Mouse (Mus musculus): ENCODE measurements around the gene Pax7.

- TF ChIP-seq E2F4 (IDR thresholded peaks at IDR 0.05; ENCODE audit: insufficient read depth) (no peak), POLR2AphosphoS2 (IDR thresholded peaks at IDR 0.05; ENCODE audit: insufficient read length, low read depth) (no peak), POLR2A (IDR thresholded peaks at IDR 0.05; ENCODE audit: insufficient read length, low read depth) (no peak), USF1 (IDR thresholded peaks at IDR 0.05; ENCODE audit: low read depth) (no peak), CEBPB (IDR thresholded peaks at IDR 0.05; ENCODE audit: insufficient read depth, poor library complexity, severe bottlenecking) (no peak), TCF3 (IDR thresholded peaks at IDR 0.05; ENCODE audit: insufficient read length, low read depth) (no peak), TCF12 (IDR thresholded peaks at IDR 0.05; ENCODE audit: insufficient read depth, poor library complexity, severe bottlenecking) (no peak), REST (IDR thresholded peaks at IDR 0.05; ENCODE audit: insufficient read depth, insufficient read length) (no peak), SRF (IDR thresholded peaks at IDR 0.05; ENCODE audit: control insufficient read depth, insufficient read length, low read depth) (no peak)
Observed at GRCm38 (mm10) chr4:139703468-139703867, 129.9 kb downstream of the Pax7 start.

Data from myocyte (in vitro differentiated cells).